Mouse (Mus musculus) kidney, postnatal 0 days (tissue): Measurements from ENCODE around the gene Eml1. TPM values are rescaled to one million over a fixed set of nuclear protein-coding genes. Genes with fewer than 3 reads are reported as not detected.

ENCODE experiments used
- ATAC-seq: fragments of 200-750 bp; cut with Nextera tagmentation; replicated peaks from 2 replicates; pipeline ENCODE4 v1.8.0; 2017; ENCODE audit warnings: low read depth, moderate number of reproducible peaks, moderate TSS enrichment, moderate library complexity; ENCODE audit not compliant: low FRiP score
- DNase-seq: peaks from one replicate; pipeline ENCODE4 v3.0.0-alpha.2; 2016; ENCODE audit warnings: low spot score
- H3K27ac ChIP-seq: fragments of 300-500 bp; sonication (generic); 2 replicates; pipeline ENCODE4 v1.5.1; 2014; ENCODE audit warnings: mild to moderate bottlenecking
- H3K27me3 ChIP-seq: fragments of 300-500 bp; sonication (generic); 2 replicates; pipeline ENCODE4 v1.6.1; 2014; ENCODE audit warnings: low read length, mixed read lengths; ENCODE audit not compliant: insufficient read depth
- H3K36me3 ChIP-seq: fragments of 300-500 bp; sonication (generic); 2 replicates; pipeline ENCODE4 v1.6.1; 2014; ENCODE audit warnings: low read length, mixed read lengths; ENCODE audit not compliant: insufficient read depth
- H3K4me1 ChIP-seq: fragments of 300-500 bp; sonication (generic); replicated peaks from 2 replicates; pipeline ENCODE4 v1.6.1; 2014; ENCODE audit warnings: antibody characterized with exemption, low read length, mixed read lengths; ENCODE audit not compliant: insufficient read depth
- H3K4me2 ChIP-seq: fragments of 300-500 bp; sonication (generic); 2 replicates; pipeline ENCODE4 v1.6.1; 2014; ENCODE audit warnings: mild to moderate bottlenecking, low read length, moderate library complexity, mixed read lengths
- H3K4me3 ChIP-seq: fragments of 300-500 bp; sonication (generic); replicated peaks from 2 replicates; pipeline ENCODE4 v1.5.1; 2014; ENCODE audit warnings: low read depth, low read length
- H3K9ac ChIP-seq: fragments of 300-500 bp; sonication (generic); 2 replicates; pipeline ENCODE4 v1.6.1; 2014; ENCODE audit warnings: low read depth, low read length
- H3K9me3 ChIP-seq: fragments of 300-500 bp; sonication (generic); replicated peaks from 2 replicates; pipeline ENCODE4 v1.6.1; 2016; ENCODE audit warnings: low read length, inconsistent platforms, mixed read lengths
- CTCF ChIP-seq: IDR thresholded peaks from 2 replicates; pipeline ENCODE4 v1.5.1; 2016; ENCODE audit warnings: antibody characterized with exemption, low read depth, mild to moderate bottlenecking, moderate library complexity
- WGBS: fragments of 180-500 bp; shearing (Covaris S2); extraction: QIAGEN DNeasy Blood & Tissue Kit; methylation state at CpG from one replicate; pipeline ENCODE4 v1.1.7; 2014; 5-methylcytosine and 5-hydroxymethylcytosine counted together
- polyA plus RNA-seq: library from polyadenylated mRNA; unstranded; fragments of >200 nt; fragmentation: Nextera tagmentation; extraction: Ambion mirVana; gene quantifications from 2 replicates; pipeline ENCODE4 v1.2.1, GENCODE M21; 2015

Eml1 gene
- polyA plus RNA-seq, 1 experiment from 2014 or later: 39.0 TPM

GRCm38 (mm10) chr12:108422858-108423631 lies 52.3 kb downstream of the Eml1 start:
- no peaks in the 10 kb centered on the region for H3K9me3 ChIP-seq
- H3K36me3 ChIP-seq: no peaks in the 10 kb centered on the region
- H3K9ac ChIP-seq: peak overlapping the region; percentile 86
- peak overlapping the region; percentile 89 for H3K27ac ChIP-seq
- ATAC-seq (peak; percentile 92), DNase-seq (peak; percentile 91)
- 0 out of 2 replicates have a peak, but pooled peaks cover 10% of the 10 kb centered on the region for H3K4me1 ChIP-seq
- TF ChIP-seq CTCF: peak; percentile 34; the same call in 1 of the 2 replicates
- peak overlapping the region; percentile 81 for H3K4me2 ChIP-seq
- WGBS: under 1% methylated on average over 85 of the region's 90 CpGs
- no peaks in the 10 kb centered on the region for H3K27me3 ChIP-seq
- peak overlapping the region; percentile 89 for H3K4me3 ChIP-seq

GRCm38 (mm10) chr12:108430964-108431363 lies 60.2 kb downstream of the Eml1 start:
- H3K9me3 ChIP-seq: no peaks in the 10 kb centered on the region
- H3K9ac ChIP-seq: no peak overlapping the region
- DNase-seq (no peak), ATAC-seq (no peak)
- H3K4me2 ChIP-seq: no peak overlapping the region
- no peak for TF ChIP-seq CTCF
- WGBS: 67% methylated on average over 3 of the region's 3 CpGs
- no peaks in the 10 kb centered on the region for H3K36me3 ChIP-seq
- no peak overlapping the region for H3K27ac ChIP-seq
- H3K4me1 ChIP-seq: 0 out of 2 replicates have a peak, but pooled peaks cover 3% of the 10 kb centered on the region
- H3K4me3 ChIP-seq: no peak overlapping the region
- H3K27me3 ChIP-seq: no peaks in the 10 kb centered on the region

- ATAC-seq (no peak), DNase-seq (no peak)
- H3K36me3 ChIP-seq: no peaks in the 10 kb centered on the region
- WGBS: 92% methylated on average over 6 of the region's 6 CpGs
- no peak for TF ChIP-seq CTCF
- H3K27me3 ChIP-seq: no peaks in the 10 kb centered on the region
- no peaks in the 10 kb centered on the region for H3K9me3 ChIP-seq
- H3K4me1 ChIP-seq: 0 out of 2 replicates have a peak, but pooled peaks cover 3% of the 10 kb centered on the region
- H3K27ac ChIP-seq: no peak overlapping the region
- no peak overlapping the region for H3K9ac ChIP-seq
- no peak overlapping the region for H3K4me3 ChIP-seq
- no peak overlapping the region for H3K4me2 ChIP-seq
Observed at GRCm38 (mm10) chr12:108431714-108432113, 61.0 kb downstream of the Eml1 start.

GRCm38 (mm10) chr12:108432578-108432977 lies 61.8 kb downstream of the Eml1 start:
- Histone ChIP-seq H3K27me3 (no peaks in the 10 kb centered on the region), H3K36me3 (no peaks in the 10 kb centered on the region), H3K27ac (no peak overlapping the region), H3K4me2 (no peak overlapping the region), H3K4me1 (0 out of 2 replicates have a peak, but pooled peaks cover 3% of the 10 kb centered on the region), H3K9me3 (no peaks in the 10 kb centered on the region), H3K4me3 (no peak overlapping the region), H3K9ac (no peak overlapping the region)
- WGBS: 78% methylated on average over 5 of the region's 5 CpGs
- TF ChIP-seq CTCF: no peak
- DNase-seq (no peak), ATAC-seq (no peak)

- no peak for ATAC-seq
- Histone ChIP-seq H3K9ac (no peak overlapping the region), H3K36me3 (no peaks in the 10 kb centered on the region), H3K27ac (no peak overlapping the region), H3K9me3 (no peaks in the 10 kb centered on the region), H3K4me3 (no peak overlapping the region), H3K4me2 (no peak overlapping the region), H3K27me3 (no peaks in the 10 kb centered on the region), H3K4me1 (0 out of 2 replicates have a peak, but pooled peaks cover 3% of the 10 kb centered on the region)
- DNase-seq: no peak
- 87% methylated on average over 16 of the region's 16 CpGs for WGBS
- TF ChIP-seq CTCF: no peak
Observed at GRCm38 (mm10) chr12:108433030-108433429, 62.3 kb downstream of the Eml1 start.

GRCm38 (mm10) chr12:108433498-108433897 lies 62.7 kb downstream of the Eml1 start:
- Histone ChIP-seq H3K4me1 (0 out of 2 replicates have a peak, but pooled peaks cover 3% of the 10 kb centered on the region), H3K27ac (no peak overlapping the region; the same call in 1 of the 2 replicates), H3K4me3 (no peak overlapping the region), H3K9ac (no peak overlapping the region), H3K27me3 (no peaks in the 10 kb centered on the region), H3K9me3 (no peaks in the 10 kb centered on the region), H3K36me3 (no peaks in the 10 kb centered on the region), H3K4me2 (no peak overlapping the region)
- DNase-seq: no peak
- no peak for ATAC-seq
- TF ChIP-seq CTCF: no peak
- 75% methylated on average over 10 of the region's 10 CpGs for WGBS
